Mouse (Mus musculus) heart, postnatal 25 days (tissue): ENCODE measurements around the gene Crhr1. TPM values are rescaled to one million over a fixed set of nuclear protein-coding genes. Genes with fewer than 3 reads are reported as not detected.
A peak's percentile ranks its signal among the peaks of the same experiment; 100 is the strongest.
"Not testable (repeated sequence)": the region's sequence is repeated elsewhere in the genome, so short reads cannot be mapped to it uniquely, and the experiment has no call there.

Experiments used
- DNase-seq: peaks from one replicate; pipeline ENCODE4 v3.0.0; 2022; ENCODE audit warnings: low spot score
- intact Hi-C: fragments of 180-260 bp; cut with DNase I; formaldehyde crosslinking; loops from one replicate; pipeline ENCODE4 v1.15.1; 2025
- total RNA-seq, 2 experiments: library from RNA; stranded (reverse); gene quantifications; 2 replicates each; pipeline ENCODE4 v1.2.3; 2021

Gene Crhr1
- total RNA-seq, 2 experiments from 2014 or later, result not detected

DNA sequence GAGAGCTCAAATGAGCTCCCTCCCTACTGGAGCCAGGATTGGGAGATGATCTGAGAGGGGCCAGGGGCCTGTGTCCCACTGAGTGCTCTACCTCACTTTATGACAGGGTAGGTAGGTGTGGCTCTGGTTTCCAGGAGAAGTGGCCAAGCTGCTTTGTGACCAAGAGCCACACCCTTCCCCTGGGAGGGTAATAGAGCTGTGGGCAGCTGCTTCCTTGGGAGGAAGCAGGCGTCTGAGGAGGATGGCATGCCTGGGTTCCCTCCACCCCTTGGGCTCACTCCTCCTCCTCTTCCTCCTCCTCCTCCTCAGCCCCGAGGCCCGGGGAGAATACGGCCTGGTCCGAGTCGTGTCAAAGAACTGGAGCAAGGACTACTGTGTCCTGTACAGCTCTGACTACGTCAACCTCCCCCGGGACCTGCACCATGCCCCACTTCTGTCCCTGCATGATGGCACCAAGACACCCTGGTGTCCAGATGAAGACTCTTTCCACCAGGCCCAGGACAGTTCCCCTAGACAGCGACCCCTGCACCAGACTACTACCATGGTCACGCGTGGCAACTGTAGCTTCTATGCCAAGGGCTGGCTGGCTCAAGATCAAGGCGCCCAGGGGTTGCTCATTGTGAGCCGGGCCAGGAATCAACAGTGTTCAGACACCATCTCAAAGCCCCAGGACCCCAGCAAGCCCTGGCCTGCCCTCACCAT lies 53.6 kb downstream of the Crhr1 start, which contains the start of gene Sppl2c:
Sppl2c (plus strand) TSS at position 193 of the 702 bp plus-strand sequence.
- intact Hi-C loops, result no loop called here

DNA sequence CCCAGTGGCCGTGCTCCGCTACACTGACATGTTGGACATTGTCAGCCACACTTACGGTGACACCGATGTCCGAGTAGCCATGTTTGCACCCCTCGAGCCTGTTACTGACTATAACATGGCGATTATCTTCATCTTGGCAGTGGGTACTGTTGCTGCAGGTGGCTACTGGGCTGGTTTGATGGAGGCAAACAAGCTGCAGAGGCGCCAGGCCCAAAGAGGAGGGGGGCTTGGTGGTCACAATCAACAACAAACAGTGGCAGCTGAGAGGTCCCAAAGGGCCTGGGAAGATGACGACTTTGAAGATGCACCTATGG lies 54.1 kb downstream of the Crhr1 start:
- no peak for DNase-seq
- intact Hi-C loops, result no loop called here

More for the DNA sequence above, 53.6 kb downstream of the Crhr1 start, which contains the start of gene Sppl2c:
- DNase-seq, result no peak

DNA sequence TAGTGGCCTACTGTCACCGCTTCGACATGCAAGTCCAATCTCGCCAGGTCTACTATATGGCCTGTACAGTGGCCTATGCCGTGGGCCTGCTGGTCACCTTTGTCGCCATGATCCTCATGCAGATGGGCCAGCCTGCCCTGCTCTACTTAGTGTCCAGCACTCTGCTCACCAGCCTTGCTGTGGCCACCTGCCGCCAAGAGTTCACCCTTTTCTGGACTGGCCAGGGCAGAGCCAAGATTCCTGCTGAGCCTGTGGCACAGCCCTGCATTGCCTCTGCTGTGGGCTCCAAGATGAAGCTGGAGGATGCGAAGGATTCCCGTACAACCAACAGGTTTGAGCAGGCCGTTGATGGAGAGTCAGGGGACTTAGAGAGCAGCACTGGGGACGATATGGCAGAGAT lies 55.1 kb downstream of the Crhr1 start:
- no peak for DNase-seq
- intact Hi-C loops, result no loop called here

DNA sequence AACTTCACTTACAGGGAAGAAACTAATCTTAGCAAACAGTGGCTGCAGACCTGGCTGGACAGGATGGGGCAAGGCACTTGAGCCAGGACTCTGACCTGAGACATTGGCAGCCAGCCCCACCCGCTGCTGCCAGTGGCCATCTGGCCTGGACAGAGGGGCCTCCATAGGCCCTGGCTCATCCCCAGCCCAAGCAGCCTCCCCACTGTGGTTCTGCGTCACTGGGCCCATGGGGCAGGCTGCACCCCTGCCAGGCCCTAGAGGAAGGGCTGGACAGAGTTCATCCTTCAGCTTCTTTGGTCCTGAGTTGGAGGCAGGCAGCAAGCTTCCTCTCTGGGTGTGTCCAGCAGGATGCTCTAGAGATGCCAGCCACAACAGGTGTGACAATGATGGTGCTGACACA lies 57.4 kb downstream of the Crhr1 start:
- intact Hi-C loops, result no loop called here
- DNase-seq, result no peak

DNA sequence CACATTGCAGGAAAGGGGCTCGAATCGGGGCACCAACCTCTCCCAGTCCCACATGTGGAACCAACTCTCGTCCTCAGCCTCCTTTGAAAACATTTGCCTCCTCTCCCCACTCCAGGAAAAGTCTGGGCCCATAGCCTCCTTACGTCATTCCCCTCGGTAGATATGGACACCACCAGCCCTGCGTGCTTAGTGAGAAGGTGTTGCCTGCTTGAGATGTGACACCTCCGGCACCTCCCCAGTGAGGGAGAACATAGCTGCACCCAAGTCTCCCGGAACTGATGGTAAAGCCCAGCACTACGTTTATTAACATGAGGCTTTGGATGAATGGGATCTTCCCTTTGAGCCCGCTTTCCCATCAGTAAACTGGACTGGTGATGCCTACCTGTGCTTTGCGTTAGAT lies 62.7 kb downstream of the Crhr1 start:
- DNase-seq, result no peak
- intact Hi-C loops, result no loop called here

DNA sequence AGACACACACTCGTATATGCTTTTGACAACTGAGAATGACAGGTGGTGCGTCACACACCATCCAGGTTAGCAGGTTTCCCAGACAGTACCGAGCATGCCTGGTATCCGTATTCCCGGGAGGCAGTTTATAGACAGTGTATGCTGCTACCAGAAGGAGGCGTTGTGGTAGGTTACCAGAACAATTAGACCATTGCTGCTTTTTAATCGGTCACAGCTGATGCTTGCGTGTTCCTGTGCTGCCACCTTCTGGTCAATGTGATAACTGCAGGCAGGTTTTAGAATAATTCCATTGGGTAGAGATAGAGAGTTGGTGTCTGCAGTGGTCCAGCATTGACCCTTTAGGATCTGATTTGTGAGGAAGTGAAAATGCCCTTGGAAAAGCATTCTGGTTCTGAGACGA lies 63.1 kb downstream of the Crhr1 start:
- intact Hi-C loops, result no loop called here
- peak; percentile 17 for DNase-seq

DNA sequence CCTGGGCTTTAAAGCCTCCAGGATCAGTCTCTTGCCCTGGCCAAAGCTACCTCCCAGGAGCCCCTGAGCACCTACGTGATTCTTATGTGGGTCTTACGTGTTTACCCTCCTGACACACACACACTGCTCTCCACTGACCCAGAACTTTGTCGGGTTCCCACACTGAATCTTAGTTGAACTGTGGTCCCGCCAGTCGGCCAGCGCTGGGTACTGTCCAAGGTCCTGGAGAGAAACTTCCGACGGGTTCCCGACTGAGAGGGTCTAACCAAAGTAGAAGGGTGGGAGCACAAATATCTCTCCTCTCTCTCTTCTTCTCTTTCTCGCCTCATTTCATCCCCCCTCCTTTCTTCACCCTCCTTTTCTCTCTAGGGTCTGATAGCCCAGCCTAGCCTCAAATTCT lies 65.2 kb downstream of the Crhr1 start:
- no peak for DNase-seq
- intact Hi-C loops, result no loop called here

DNA sequence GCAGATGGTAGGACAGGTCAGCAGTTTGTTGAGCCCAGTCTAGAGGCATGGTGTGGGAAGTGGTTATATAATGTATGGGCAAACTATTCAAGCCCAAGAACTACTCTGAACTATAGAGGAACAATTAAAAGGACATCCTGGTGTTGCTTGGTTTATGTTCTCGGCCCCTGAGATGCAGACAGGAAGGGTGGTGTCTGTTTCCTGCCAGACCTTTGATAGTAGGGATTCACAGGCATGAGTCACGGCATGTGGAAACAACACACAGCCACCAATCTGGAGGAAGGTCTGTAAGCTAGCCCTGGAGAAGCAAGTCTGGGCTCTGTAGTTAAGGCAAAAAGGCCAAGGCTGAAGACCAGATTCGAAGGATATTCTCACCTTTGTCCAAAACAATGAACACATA lies 70.6 kb downstream of the Crhr1 start:
- intact Hi-C loops, result no loop called here
- no peak for DNase-seq

DNA sequence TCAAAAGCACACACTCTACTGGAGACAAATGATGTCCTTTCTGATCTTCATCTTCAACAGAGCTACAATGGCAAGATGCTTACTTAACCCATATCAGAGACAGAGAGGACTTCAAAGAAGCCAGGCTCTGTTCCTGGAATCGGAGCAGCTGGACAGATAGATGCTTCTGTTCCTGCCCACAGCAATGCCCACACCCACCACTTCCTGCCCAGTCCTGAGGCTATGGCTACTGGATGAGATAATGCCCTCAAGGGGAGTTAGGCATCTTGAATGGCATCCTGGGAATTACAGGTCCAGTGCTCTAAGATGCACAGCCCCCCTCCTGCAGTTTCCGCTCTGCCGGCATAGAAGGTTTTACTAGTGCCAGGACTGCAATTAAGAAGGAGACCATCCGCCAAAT lies 73.9 kb downstream of the Crhr1 start:
- intact Hi-C loops, result no loop called here

DNA sequence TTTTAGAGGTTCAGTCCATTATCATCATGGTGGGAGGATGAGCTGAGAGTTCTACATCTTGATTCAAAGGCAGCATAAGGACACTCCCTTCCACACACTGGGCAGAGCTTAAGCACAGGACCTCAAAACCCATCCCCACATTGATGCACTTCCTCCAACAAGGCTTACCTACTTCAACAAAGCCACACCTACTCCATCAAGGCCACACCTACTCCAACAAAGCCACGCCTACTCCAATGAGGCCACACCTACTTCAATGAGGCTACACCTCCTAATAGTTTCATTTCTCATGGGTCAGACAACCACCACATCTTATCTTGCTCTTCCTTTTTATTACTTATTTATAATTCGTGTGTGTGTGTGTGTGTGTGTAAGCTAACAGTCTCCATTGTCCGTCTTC lies 76.4 kb downstream of the Crhr1 start:
- DNase-seq, result no peak
- intact Hi-C loops, result no loop called here

More for the DNA sequence above, 73.9 kb downstream of the Crhr1 start:
- DNase-seq, result no peak

DNA sequence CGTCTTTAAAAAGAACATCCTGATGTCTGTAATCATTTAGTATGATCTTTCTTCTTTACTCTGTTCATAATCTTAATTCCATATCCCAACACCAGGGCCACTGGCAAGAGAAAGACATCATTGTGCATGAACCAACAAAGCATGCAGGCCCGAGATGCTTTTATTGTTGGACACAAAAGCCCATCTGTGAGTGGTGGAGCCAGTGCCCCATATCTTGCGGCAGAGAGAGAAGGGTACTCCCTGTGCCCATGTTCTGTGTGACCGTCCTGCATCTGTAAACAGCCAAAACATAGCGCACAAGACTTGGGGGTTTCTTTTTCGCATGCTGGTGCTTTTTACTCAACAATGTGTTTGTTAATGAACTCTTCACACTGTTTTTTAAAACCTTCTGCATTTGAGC lies 78.6 kb downstream of the Crhr1 start:
- no peak for DNase-seq
- intact Hi-C loops, result no loop called here

DNA sequence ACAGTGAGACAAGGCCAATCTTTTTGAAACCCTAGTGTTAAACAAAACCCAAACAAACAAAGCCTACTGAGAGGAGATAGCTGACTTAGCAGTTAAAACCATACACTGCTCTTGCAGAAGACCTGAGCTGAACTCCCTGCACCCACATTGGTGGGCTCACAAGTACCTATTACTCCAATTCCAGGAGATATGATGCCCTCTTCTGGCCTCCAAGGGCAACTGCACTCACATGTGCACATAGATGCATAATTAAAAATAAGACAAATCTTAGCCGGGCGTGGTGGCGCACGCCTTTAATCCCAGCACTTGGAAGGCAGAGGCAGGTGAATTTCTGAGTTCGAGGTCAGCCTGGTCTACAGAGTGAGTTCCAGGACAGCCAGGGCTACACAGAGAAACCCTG lies 81.5 kb downstream of the Crhr1 start:
- DNase-seq, intact Hi-C loops: not testable (repeated sequence)

DNA sequence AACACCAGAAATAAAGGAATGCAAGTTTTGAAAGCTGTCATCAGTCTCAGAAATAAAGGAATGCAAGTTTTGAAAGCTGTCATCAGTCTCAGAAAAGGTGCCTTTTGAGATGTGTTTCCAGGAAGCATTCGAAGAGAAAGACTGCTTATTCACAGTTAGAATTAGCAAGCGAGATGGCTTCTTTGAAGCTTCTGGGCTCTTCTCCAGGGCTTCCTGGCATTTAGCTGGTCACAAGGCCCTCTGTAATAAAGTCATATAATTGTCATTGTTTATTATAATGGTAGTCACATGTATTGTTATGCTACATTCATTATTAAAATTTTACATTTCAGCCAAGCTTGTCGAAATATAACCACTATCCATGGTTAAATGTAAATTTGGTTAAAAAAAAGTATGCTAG lies 85.4 kb downstream of the Crhr1 start:
- intact Hi-C loops, result no loop called here
- no peak for DNase-seq

DNA sequence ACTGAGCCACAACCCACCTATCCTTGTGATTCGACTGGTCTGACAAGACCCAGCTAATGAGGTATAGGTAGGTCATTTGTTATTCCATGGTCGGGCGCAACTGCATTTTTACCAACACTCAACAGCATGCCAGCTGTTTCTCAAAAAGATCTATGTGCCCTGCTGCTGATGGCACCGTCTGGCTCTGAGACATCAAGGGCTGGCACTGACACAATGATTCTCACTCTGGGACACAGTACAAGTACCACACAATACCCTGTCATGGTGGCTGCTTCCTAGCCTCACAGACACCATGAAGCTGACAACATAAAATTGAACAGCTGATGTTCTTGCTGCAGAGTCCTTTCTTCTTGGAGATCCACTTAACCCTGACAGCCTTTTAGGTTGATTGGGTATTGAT lies 87.6 kb downstream of the Crhr1 start:
- intact Hi-C loops, result no loop called here
- DNase-seq, result no peak

DNA sequence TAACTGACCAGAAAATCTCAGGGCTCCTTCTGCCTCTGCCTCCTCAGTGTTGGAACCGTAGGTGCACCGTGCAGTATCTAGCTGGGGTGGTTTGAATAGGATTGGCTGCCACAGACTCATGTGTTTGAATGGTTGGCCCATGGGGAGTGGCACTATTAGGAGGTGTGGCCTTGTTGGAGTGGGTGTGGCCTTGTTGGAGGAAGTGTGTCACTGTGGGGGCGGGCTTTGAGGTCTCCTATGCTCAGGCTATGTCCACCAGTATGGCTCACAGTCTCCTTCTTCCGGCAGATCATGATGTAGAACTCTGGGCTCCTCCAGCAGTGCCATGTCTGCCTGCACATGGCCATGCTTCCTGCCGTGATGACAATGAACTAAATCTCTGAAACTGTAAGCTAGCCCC lies 89.1 kb downstream of the Crhr1 start:
- no peak for DNase-seq
- intact Hi-C loops, result no loop called here

DNA sequence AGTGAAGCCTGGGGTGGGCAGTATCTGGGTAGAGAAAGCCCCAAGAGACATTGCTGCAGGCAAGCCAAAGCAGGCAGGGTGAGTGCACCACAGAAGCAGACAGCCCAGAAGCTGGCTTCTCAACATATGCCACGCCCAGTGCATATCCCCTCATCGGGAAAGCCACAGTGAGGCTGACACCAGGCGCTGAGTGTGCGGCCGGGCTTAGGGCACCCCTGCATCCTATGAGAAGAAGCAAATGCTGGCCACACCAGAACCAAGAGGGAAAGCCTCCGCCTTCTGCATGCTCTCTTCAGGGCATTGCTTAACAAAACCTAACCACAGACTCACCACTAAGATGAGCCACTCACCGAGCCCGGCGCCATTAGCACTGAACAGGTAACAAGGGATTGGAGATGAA lies 90.6 kb downstream of the Crhr1 start:
- DNase-seq, result no peak
- intact Hi-C loops, result no loop called here

Other genes starting within 250 kb of the Crhr1 start
- gene Nsf, start 178.8 kb upstream of the Crhr1 start, total RNA-seq, result 10 to 100 TPM; 31.3 to 31.9 TPM
- 10 to 100 TPM; 32.4 to 33.3 TPM for gene Arf2, start 166.1 kb upstream of the Crhr1 start, total RNA-seq
- not detected for gene Sppl2c, start 53.5 kb downstream of the Crhr1 start, total RNA-seq
- 10 to 100 TPM; 67.0 to 70.7 TPM for gene Mapt, start 98.5 kb downstream of the Crhr1 start, total RNA-seq